Mouse (Mus musculus): ENCODE results near the gene Cabp4. TPM values are rescaled to one million over a fixed set of nuclear protein-coding genes. Genes with fewer than 3 reads are reported as not detected.

Cabp4 gene
- polyA plus RNA-seq, 1 experiment from 2014 or later: 0.31 TPM

DNA sequence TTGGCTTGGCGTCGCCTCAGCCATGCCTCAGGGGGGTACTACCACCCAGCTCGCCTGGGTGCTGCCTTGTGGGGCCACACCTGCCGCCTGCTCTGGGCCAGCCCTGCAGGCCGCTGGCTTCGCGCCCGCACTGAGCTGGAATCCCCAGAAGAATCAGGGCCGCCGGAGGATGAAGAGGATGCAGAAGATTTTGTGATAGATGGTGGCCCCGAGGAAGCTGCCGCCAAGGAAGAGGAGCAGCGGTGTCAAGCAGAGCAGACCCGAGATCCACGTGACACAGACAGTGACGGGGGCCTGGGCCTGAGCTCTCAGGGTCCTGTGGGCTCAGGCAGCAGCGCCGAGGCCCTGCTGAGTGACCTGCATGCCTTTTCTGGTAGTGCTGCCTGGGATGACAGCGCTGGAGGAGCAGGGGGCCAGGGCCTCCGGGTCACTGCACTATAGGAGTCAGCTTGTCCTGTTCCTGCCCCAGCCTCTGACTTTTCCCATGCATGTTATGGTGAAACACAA lies 12.3 kb upstream of the Cabp4 start:
- Histone ChIP-seq H3K36me3 (ENCODE audit: control insufficient read depth, insufficient read depth, low read length) (peaks cover 45% of the 10 kb centered on the region), H3K4me1 (ENCODE audit: control insufficient read depth, insufficient read depth, low read length) (no peaks in the 10 kb centered on the region), H3K9ac (replicated peaks; ENCODE audit: low read depth, low read length) (no peak overlapping the region), H3K27me3 (ENCODE audit: control insufficient read depth, insufficient read depth, low read length) (no peaks in the 10 kb centered on the region), H3K4me3 (ENCODE audit: low read depth, low read length) (no peak overlapping the region), H3K4me2 (ENCODE audit: low read depth, low read length) (no peak overlapping the region), H3K27ac (ENCODE audit: low read depth, low read length) (no peak overlapping the region), H3K9me3 (ENCODE audit: control insufficient read depth, low read length) (no peaks in the 10 kb centered on the region)
- no peak for ATAC-seq (ENCODE audit: low read depth)
- 64% methylated on average over 20 of the region's 20 CpGs for WGBS

DNA sequence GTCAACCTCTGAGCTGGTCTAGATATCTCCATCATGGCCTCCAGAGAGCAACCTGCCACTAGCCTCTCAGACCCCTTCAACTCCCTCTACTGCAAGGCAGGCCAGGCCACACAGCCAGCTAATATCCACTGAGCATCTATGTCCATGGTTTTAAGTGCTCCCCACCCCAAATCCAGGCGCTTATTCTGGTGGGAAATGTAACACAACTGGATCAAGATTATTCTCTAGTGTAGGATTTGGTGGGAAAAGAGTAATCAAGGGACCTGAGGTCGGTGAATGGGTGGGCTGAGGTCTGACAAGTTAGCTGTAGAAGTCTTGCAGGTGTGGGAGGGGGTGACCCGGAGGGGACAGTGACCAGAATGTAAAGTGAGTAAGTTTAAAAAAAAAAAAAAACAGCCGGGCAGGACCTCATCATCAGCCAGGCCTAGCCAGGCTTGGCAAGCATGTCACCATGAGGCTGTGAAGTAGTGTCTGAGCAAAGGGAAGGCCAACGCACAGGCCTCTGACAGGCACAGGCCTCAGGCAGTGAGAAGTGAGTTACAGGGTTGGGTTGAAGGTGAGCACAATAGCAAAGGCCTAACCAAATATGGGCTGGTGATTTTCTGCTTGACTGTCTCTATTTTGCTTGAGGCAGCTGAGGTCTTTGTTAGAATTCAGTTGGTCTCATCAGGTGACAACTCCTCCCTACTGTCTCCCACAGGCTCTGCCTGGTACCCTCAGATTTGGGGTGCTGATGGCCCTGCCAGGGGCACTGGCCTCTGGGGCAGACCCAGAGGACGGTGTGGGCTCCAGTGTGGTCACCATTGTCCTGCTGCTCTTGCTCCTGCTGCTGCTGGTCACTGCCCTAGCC lies 11.6 kb upstream of the Cabp4 start:
- no peaks in the 10 kb centered on the region for H3K9me3 ChIP-seq (ENCODE audit: control insufficient read depth, low read length)
- no peaks in the 10 kb centered on the region for H3K27me3 ChIP-seq (ENCODE audit: control insufficient read depth, insufficient read depth, low read length)
- WGBS: 67% methylated on average over 6 of the region's 6 CpGs
- H3K27ac ChIP-seq (ENCODE audit: low read depth, low read length): no peak overlapping the region
- no peak for ATAC-seq (ENCODE audit: low read depth)
- H3K4me1 ChIP-seq (ENCODE audit: control insufficient read depth, insufficient read depth, low read length): no peaks in the 10 kb centered on the region
- peaks cover 49% of the 10 kb centered on the region for H3K36me3 ChIP-seq (ENCODE audit: control insufficient read depth, insufficient read depth, low read length)
- no peak overlapping the region for H3K9ac ChIP-seq (replicated peaks; ENCODE audit: low read depth, low read length)
- H3K4me3 ChIP-seq (ENCODE audit: low read depth, low read length): no peak overlapping the region
- no peak overlapping the region for H3K4me2 ChIP-seq (ENCODE audit: low read depth, low read length)

DNA sequence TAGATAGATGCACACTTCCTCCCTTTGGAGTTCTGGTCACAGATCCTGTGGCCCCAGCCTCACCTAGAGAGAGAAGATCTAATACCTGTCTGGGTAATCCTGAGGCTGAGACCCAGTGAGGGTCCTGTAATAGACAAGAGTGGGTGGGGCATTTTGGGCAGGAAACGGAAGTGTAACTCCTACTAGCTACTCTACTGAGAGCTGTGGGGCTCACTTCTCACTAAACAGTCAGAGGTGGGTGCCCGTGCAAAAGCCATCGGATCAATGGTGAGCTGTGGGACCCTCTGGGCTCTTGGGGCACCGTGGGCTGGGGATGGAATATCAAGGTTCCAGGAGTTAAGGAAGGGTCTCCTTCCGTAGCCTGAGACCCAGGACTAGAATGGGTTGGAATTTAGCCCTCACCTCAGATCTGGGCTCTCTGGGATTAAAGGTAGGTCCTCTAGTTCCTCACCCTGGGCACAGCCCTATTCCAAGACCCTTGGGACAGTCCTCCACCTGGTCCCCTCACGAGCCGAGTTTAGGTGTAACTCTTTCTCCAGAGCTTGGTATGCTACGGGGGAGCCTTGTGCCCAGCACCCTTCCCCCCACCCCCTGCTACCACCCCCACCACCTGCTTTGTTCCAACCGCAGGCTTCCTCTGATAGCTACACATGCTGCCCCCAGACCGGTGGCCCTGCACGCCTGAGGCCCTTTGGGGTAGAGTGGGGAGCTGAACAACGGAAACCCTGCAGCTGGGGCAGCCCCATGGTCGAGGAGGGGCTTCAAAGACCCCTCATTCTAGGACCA lies 10.8 kb upstream of the Cabp4 start:
- peaks cover 5% of the 10 kb centered on the region for H3K4me1 ChIP-seq (ENCODE audit: control insufficient read depth, insufficient read depth, low read length)
- no peaks in the 10 kb centered on the region for H3K27me3 ChIP-seq (ENCODE audit: control insufficient read depth, insufficient read depth, low read length)
- no peak for ATAC-seq (ENCODE audit: low read depth)
- no peak overlapping the region for H3K9ac ChIP-seq (replicated peaks; ENCODE audit: low read depth, low read length)
- H3K4me2 ChIP-seq (ENCODE audit: low read depth, low read length): no peak overlapping the region
- no peaks in the 10 kb centered on the region for H3K9me3 ChIP-seq (ENCODE audit: control insufficient read depth, low read length)
- no peak overlapping the region for H3K4me3 ChIP-seq (ENCODE audit: low read depth, low read length)
- no peak overlapping the region for H3K27ac ChIP-seq (ENCODE audit: low read depth, low read length)
- peaks cover 50% of the 10 kb centered on the region for H3K36me3 ChIP-seq (ENCODE audit: control insufficient read depth, insufficient read depth, low read length)
- 86% methylated on average over 13 of the region's 13 CpGs for WGBS

DNA sequence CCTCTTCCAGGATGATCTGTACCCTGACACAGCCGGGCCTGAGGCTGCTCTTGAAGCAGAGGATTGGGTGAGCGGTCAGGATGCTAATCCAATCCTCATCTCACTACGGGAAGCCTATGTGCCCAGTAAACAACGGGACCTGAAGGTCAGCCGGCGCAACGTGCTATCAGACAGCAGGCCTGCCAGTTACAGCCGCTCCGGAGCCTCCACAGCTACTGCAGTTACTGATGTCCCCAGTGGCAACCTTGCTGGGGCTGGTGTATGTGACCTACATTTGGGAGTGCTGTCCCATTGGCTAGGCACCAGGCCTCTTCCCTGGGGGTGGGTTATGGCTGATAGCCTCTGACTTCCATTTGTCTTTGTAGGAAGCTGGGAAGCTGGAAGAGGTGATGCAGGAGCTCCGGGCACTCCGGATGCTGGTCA lies 9.4 kb upstream of the Cabp4 start, which contains the start of gene Ptprcap:
Ptprcap (plus strand) TSS at position 373 of the 423 bp plus-strand sequence.
- peaks cover 36% of the 10 kb centered on the region for H3K36me3 ChIP-seq (ENCODE audit: control insufficient read depth, insufficient read depth, low read length)
- no peak for ATAC-seq (ENCODE audit: low read depth)
- no peak within 1 kb of the TSS for H3K4me2 ChIP-seq (ENCODE audit: low read depth, low read length)
- no peak within 1 kb of the TSS for H3K27ac ChIP-seq (ENCODE audit: low read depth, low read length)
- peaks cover 14% of the 10 kb centered on the region for H3K4me1 ChIP-seq (ENCODE audit: control insufficient read depth, insufficient read depth, low read length)
- no peak within 1 kb of the TSS for H3K9ac ChIP-seq (replicated peaks; ENCODE audit: low read depth, low read length)
- no peak within 1 kb of the TSS for H3K4me3 ChIP-seq (ENCODE audit: low read depth, low read length)
- no peaks in the 10 kb centered on the region for H3K9me3 ChIP-seq (ENCODE audit: control insufficient read depth, low read length)
- H3K27me3 ChIP-seq (ENCODE audit: control insufficient read depth, insufficient read depth, low read length): no peaks in the 10 kb centered on the region
- WGBS: 84% methylated on average over 11 of the region's 11 CpGs

DNA sequence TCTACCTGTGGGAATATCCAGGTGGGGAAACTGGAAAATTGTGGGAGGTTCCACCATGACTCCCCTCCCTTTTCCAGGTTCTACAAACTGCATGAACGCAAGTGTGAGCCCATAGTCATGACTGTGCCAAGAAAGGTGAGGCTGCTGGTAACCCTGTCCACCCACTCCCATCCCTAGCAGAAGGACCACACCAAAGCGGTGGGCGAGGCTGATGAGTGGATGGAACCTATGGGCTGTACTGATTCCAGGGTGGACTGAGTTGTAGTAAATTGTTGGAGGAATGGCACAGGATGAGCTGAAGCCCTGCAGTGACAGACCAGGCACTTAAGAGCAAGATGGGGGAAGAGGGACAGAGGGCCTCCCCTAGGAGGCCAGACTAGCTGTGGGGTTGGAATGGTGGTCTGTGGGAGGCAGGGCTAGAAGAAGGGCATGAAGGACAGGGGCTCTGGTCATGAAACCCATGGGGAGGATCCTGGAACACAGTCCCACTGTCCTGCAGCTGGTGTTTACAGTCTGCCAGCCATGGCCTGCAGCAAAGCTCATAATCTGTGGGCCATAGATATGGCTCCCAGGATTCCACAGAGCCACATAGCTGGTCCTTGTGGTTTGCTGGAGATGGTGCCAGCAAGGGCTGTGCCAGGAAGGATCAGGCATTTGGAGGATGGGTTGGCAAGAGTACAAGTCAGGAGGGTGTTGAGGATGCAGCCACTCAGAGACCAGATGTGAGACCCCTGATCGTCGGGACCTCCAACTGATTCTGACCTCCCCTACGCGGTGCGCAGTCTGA lies 8.8 kb upstream of the Cabp4 start:
- Histone ChIP-seq H3K27me3 (ENCODE audit: control insufficient read depth, insufficient read depth, low read length) (no peaks in the 10 kb centered on the region), H3K4me1 (ENCODE audit: control insufficient read depth, insufficient read depth, low read length) (peaks cover 20% of the 10 kb centered on the region), H3K9ac (replicated peaks; ENCODE audit: low read depth, low read length) (no peak overlapping the region), H3K9me3 (ENCODE audit: control insufficient read depth, low read length) (no peaks in the 10 kb centered on the region), H3K4me2 (ENCODE audit: low read depth, low read length) (no peak overlapping the region), H3K4me3 (ENCODE audit: low read depth, low read length) (no peak overlapping the region), H3K36me3 (ENCODE audit: control insufficient read depth, insufficient read depth, low read length) (peaks cover 30% of the 10 kb centered on the region), H3K27ac (ENCODE audit: low read depth, low read length) (no peak overlapping the region)
- WGBS: 87% methylated on average over 8 of the region's 8 CpGs
- no peak for ATAC-seq (ENCODE audit: low read depth)

DNA sequence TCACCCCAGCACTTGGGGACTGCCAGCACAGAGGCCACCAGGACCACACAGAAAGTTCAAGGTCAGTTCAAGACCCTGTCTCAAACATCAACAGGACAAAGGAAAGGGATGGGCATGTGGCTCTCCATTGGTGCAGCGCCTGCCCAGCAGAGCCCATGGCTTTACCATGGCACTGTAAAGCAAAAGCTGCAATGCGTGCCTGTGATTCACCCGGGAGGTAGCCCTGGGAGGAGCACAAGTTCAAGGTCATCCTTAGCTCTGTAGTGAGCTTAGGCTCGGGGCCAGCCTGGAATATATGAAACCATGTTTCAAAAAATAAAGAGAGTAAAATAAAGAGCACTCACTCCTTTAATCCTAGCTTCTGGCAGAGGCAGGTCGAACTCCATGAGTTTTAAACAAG lies 8.1 kb upstream of the Cabp4 start:
- 84% methylated on average over 5 of the region's 5 CpGs for WGBS
- Histone ChIP-seq H3K9me3 (ENCODE audit: control insufficient read depth, low read length) (no peaks in the 10 kb centered on the region), H3K4me2 (ENCODE audit: low read depth, low read length) (no peak overlapping the region), H3K27ac (ENCODE audit: low read depth, low read length) (no peak overlapping the region), H3K4me1 (ENCODE audit: control insufficient read depth, insufficient read depth, low read length) (peaks cover 20% of the 10 kb centered on the region), H3K9ac (replicated peaks; ENCODE audit: low read depth, low read length) (no peak overlapping the region), H3K4me3 (ENCODE audit: low read depth, low read length) (no peak overlapping the region), H3K36me3 (ENCODE audit: control insufficient read depth, insufficient read depth, low read length) (peaks cover 24% of the 10 kb centered on the region; the same call in 1 of the 2 replicates), H3K27me3 (ENCODE audit: control insufficient read depth, insufficient read depth, low read length) (no peaks in the 10 kb centered on the region)
- no peak for ATAC-seq (ENCODE audit: low read depth)

DNA sequence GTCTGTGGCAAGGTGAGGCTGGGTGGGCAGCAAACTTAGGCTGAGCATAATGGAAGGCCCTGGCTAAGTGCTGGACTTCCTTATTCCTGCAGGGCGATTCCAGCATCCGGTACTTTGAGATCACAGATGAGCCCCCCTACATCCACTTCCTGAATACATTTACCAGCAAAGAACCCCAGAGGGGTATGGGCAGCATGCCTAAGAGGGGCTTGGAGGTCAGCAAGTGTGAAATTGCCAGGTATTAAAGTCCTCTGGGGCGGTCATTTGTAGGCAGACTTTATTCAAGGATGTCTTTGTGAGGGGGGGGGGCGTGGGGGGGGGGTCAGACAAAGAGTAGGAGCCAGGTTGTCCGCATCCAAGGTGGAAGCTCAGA lies 7.6 kb upstream of the Cabp4 start:
- H3K9ac ChIP-seq (replicated peaks; ENCODE audit: low read depth, low read length): no peak overlapping the region
- 72% methylated on average over 5 of the region's 5 CpGs for WGBS
- H3K4me1 ChIP-seq (ENCODE audit: control insufficient read depth, insufficient read depth, low read length): peaks cover 20% of the 10 kb centered on the region
- no peak overlapping the region for H3K27ac ChIP-seq (ENCODE audit: low read depth, low read length)
- no peak for ATAC-seq (ENCODE audit: low read depth)
- peaks cover 20% of the 10 kb centered on the region; the same call in 1 of the 2 replicates for H3K36me3 ChIP-seq (ENCODE audit: control insufficient read depth, insufficient read depth, low read length)
- no peak overlapping the region for H3K4me2 ChIP-seq (ENCODE audit: low read depth, low read length)
- no peak overlapping the region for H3K4me3 ChIP-seq (ENCODE audit: low read depth, low read length)
- H3K9me3 ChIP-seq (ENCODE audit: control insufficient read depth, low read length): no peaks in the 10 kb centered on the region
- no peaks in the 10 kb centered on the region for H3K27me3 ChIP-seq (ENCODE audit: control insufficient read depth, insufficient read depth, low read length)

DNA sequence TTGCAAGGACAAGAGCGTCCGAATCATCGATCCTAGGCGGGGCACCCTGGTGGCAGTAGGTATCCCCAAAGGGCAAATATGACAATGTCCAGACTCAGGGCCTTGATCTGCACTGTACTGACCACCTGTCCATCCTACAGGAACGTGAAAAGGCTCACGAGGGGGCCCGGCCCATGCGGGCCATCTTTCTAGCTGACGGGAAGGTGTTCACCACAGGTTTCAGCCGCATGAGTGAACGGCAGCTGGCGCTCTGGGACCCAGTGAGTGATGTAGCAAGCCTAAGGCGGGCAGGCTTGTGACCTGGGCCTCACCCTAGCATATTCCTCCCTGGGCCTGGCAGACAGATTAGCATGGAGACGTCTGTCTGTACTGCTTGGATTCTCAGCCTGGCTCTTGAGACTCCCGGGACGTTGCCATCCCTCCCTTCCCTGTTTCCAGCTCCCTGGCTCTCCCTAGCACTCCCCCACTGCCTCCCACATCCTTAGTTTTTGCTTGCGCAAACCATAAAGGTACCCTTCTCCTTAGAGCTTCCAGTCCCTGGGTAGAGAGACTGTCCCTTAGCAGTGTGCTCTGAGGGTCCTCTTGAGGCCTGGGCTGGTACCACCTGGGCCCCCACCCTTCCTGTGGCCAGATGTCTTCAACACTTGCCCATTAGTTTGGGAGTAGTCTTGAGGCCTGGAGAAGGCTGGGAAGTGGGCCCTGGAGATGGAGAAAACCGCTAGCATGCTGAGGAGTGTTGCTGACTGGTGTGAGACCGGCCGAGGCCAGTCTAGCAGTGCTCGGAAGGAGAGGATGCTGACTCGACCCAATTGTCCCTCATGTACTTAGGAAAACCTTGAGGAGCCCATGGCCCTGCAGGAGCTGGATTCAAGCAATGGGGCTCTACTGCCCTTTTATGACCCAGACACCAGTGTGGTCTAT lies 7.0 kb upstream of the Cabp4 start:
- Histone ChIP-seq H3K9ac (replicated peaks; ENCODE audit: low read depth, low read length) (no peak overlapping the region), H3K27me3 (ENCODE audit: control insufficient read depth, insufficient read depth, low read length) (no peaks in the 10 kb centered on the region), H3K36me3 (ENCODE audit: control insufficient read depth, insufficient read depth, low read length) (peaks cover 16% of the 10 kb centered on the region; the same call in 1 of the 2 replicates), H3K4me1 (ENCODE audit: control insufficient read depth, insufficient read depth, low read length) (peaks cover 20% of the 10 kb centered on the region), H3K4me2 (ENCODE audit: low read depth, low read length) (no peak overlapping the region), H3K9me3 (ENCODE audit: control insufficient read depth, low read length) (no peaks in the 10 kb centered on the region), H3K27ac (ENCODE audit: low read depth, low read length) (no peak overlapping the region), H3K4me3 (ENCODE audit: low read depth, low read length) (no peak overlapping the region)
- WGBS: 89% methylated on average over 22 of the region's 22 CpGs
- ATAC-seq (ENCODE audit: low read depth): no peak

All from neural tube, embryonic 14.5 days (tissue).